Mouse (Mus musculus) thymus, adult 18-20 months (tissue): ENCODE data around the gene Ick.

ENCODE experiments used
- DNase-seq, 2 experiments: peaks; one replicate each; pipeline ENCODE4 v3.0.0; 2022; ENCODE audit warnings: mixed read lengths in 2 of 2

The Ick gene

GRCm38 (mm10) chr9:78195034-78195433 lies 86.0 kb downstream of the Ick start:
- DNase-seq: no peak

- no peak for DNase-seq
These were observed 88.8 kb downstream of the Ick start for GRCm38 (mm10) chr9:78197801-78198200.

- no peak for DNase-seq
These were observed 95.2 kb downstream of the Ick start for GRCm38 (mm10) chr9:78204194-78204593.

GRCm38 (mm10) chr9:78208956-78209355 lies 100.0 kb downstream of the Ick start:
- no peak for DNase-seq

- DNase-seq: no peak
These were observed 101.1 kb downstream of the Ick start for GRCm38 (mm10) chr9:78210079-78210478.

GRCm38 (mm10) chr9:78210821-78211220 lies 101.8 kb downstream of the Ick start:
- DNase-seq: no peak

- no peak for DNase-seq
These were observed 102.5 kb downstream of the Ick start for GRCm38 (mm10) chr9:78211521-78211920.

GRCm38 (mm10) chr9:78212341-78213049 lies 103.5 kb downstream of the Ick start:
- no peak for DNase-seq

- DNase-seq: no peak
These were observed 108.1 kb downstream of the Ick start for GRCm38 (mm10) chr9:78217074-78217473.
